Mouse (Mus musculus) intestine, embryonic 14.5 days (tissue): ENCODE data around the gene Sgo1. TPM values are rescaled to one million over a fixed set of nuclear protein-coding genes. Genes with fewer than 3 reads are reported as not detected.

Source experiments
- ATAC-seq: fragments of 200-750 bp; cut with Nextera tagmentation; replicated peaks from 2 replicates; pipeline ENCODE4 v1.8.0; 2017; ENCODE audit warnings: low read depth, moderate number of reproducible peaks, moderate TSS enrichment, moderate library complexity; ENCODE audit not compliant: low FRiP score, low TSS enrichment
- DNase-seq: peaks from one replicate; pipeline ENCODE4 v3.0.0-alpha.2; 2018; ENCODE audit warnings: low spot score
- H3K27ac ChIP-seq: fragments of 300-500 bp; sonication (generic); 2 replicates; pipeline ENCODE4 v1.5.1; 2014; ENCODE audit warnings: low read depth, mild to moderate bottlenecking, control low read depth
- H3K27me3 ChIP-seq: fragments of 300-500 bp; sonication (generic); replicated peaks from 2 replicates; pipeline ENCODE4 v1.6.1; 2014; ENCODE audit warnings: low read length, control low read depth; ENCODE audit not compliant: control insufficient read depth, insufficient read depth
- H3K36me3 ChIP-seq: fragments of 300-500 bp; sonication (generic); 2 replicates; pipeline ENCODE4 v1.6.1; 2014; ENCODE audit warnings: low read length, control low read depth; ENCODE audit not compliant: control insufficient read depth, insufficient read depth
- H3K4me1 ChIP-seq: fragments of 300-500 bp; sonication (generic); replicated peaks from 2 replicates; pipeline ENCODE4 v1.6.1; 2014; ENCODE audit warnings: low read length, control low read depth, mixed read lengths; ENCODE audit not compliant: control insufficient read depth, insufficient read depth
- H3K4me2 ChIP-seq: fragments of 300-500 bp; sonication (generic); 2 replicates; pipeline ENCODE4 v1.6.1; 2014; ENCODE audit warnings: low read length
- H3K4me3 ChIP-seq: fragments of 300-500 bp; sonication (generic); 2 replicates; pipeline ENCODE4 v1.5.1; 2014; ENCODE audit warnings: low read depth, low read length, control low read depth, mixed read lengths
- H3K9ac ChIP-seq: fragments of 300-500 bp; sonication (generic); 2 replicates; pipeline ENCODE4 v1.6.1; 2014; ENCODE audit warnings: mild to moderate bottlenecking, low read length
- H3K9me3 ChIP-seq: fragments of 300-500 bp; sonication (generic); 2 replicates; pipeline ENCODE4 v1.6.1; 2016; ENCODE audit warnings: low read length, control low read depth; ENCODE audit not compliant: control insufficient read depth
- WGBS: fragments of 180-500 bp; shearing (Covaris S2); extraction: QIAGEN DNeasy Blood & Tissue Kit; methylation state at CpG from one replicate; pipeline ENCODE4 v1.1.7; 2014; 5-methylcytosine and 5-hydroxymethylcytosine counted together
- polyA plus RNA-seq: library from polyadenylated mRNA; unstranded; fragments of >200 nt; fragmentation: Nextera tagmentation; extraction: Ambion mirVana; gene quantifications from 2 replicates; pipeline ENCODE4 v1.2.1, GENCODE M21; 2014

The Sgo1 gene
- polyA plus RNA-seq, 1 experiment from 2014 or later: 39.7 TPM

- H3K4me2 ChIP-seq: no peak overlapping the region
- H3K9me3 ChIP-seq: no peaks in the 10 kb centered on the region
- no peak overlapping the region for H3K27ac ChIP-seq
- H3K4me1 ChIP-seq: no peaks in the 10 kb centered on the region
- no peak overlapping the region for H3K9ac ChIP-seq
- ATAC-seq (no peak), DNase-seq (no peak)
- no peaks in the 10 kb centered on the region for H3K27me3 ChIP-seq
- H3K4me3 ChIP-seq: no peak overlapping the region
- WGBS: 92% methylated on average over 3 of the region's 3 CpGs
- H3K36me3 ChIP-seq: no peaks in the 10 kb centered on the region
These were observed 63.0 kb downstream of the Sgo1 start for GRCm38 (mm10) chr17:53626160-53626559.

Other genes with a start within 250 kb of the Sgo1 start
- gene Efhb, start 226.0 kb downstream of the Sgo1 start, polyA plus RNA-seq: 0.39 and 0.85 TPM in 2 replicates
- 74.2 and 81.2 TPM in 2 replicates for gene Rab5a, start 210.1 kb downstream of the Sgo1 start, polyA plus RNA-seq
- gene Pp2d1, start 149.9 kb downstream of the Sgo1 start, polyA plus RNA-seq: 0.34 and 0.40 TPM in 2 replicates
- gene Kat2b, start 122.5 kb downstream of the Sgo1 start, polyA plus RNA-seq: 5.3 and 7.3 TPM in 2 replicates
- 0.12 TPM in 1 of 2 replicates, not detected in the other for gene Sult1c2, start 157.0 kb upstream of the Sgo1 start, polyA plus RNA-seq